Mouse (Mus musculus) heart, embryonic 16.5 days (tissue): ENCODE results near the gene Eva1c. TPM values are rescaled to one million over a fixed set of nuclear protein-coding genes. Genes with fewer than 3 reads are reported as not detected.

Source experiments
- ATAC-seq: fragments of 200-750 bp; cut with Nextera tagmentation; replicated peaks from 2 replicates; pipeline ENCODE4 v1.8.0; 2017; ENCODE audit warnings: moderate number of reproducible peaks; ENCODE audit not compliant: insufficient read depth, low FRiP score; ENCODE audit errors: extremely low read depth
- H3K27ac ChIP-seq: fragments of 300-500 bp; sonication (generic); 2 replicates; pipeline ENCODE4 v1.5.1; 2014; ENCODE audit warnings: mild to moderate bottlenecking, low read length, control low read depth, moderate library complexity
- H3K27me3 ChIP-seq: fragments of 300-500 bp; sonication (generic); 2 replicates; pipeline ENCODE4 v1.6.1; 2014; ENCODE audit warnings: low read length, mixed read lengths; ENCODE audit not compliant: control insufficient read depth, insufficient read depth
- H3K36me3 ChIP-seq: fragments of 300-500 bp; sonication (generic); 2 replicates; pipeline ENCODE4 v1.6.1; 2014; ENCODE audit not compliant: control insufficient read depth, insufficient read depth
- H3K4me1 ChIP-seq: fragments of 300-500 bp; sonication (generic); 2 replicates; pipeline ENCODE4 v1.6.1; 2014; ENCODE audit warnings: low read length, mixed read lengths; ENCODE audit not compliant: control insufficient read depth, insufficient read depth
- H3K4me2 ChIP-seq: fragments of 300-500 bp; sonication (generic); 2 replicates; pipeline ENCODE4 v1.6.1; 2014; ENCODE audit warnings: low read depth, mild to moderate bottlenecking, control low read depth, low read length
- H3K4me3 ChIP-seq: fragments of 300-500 bp; sonication (generic); 2 replicates; pipeline ENCODE4 v1.5.1; 2014; ENCODE audit warnings: mild to moderate bottlenecking, control low read depth, low read length
- H3K9ac ChIP-seq: fragments of 300-500 bp; sonication (generic); 2 replicates; pipeline ENCODE4 v1.6.1; 2014; ENCODE audit warnings: low read length, control low read depth
- H3K9me3 ChIP-seq: fragments of 300-500 bp; sonication (generic); replicated peaks from 2 replicates; pipeline ENCODE4 v1.6.1; 2016; ENCODE audit warnings: low read length; ENCODE audit not compliant: control insufficient read depth
- WGBS: fragments of 180-500 bp; shearing (Covaris S2); extraction: QIAGEN DNeasy Blood & Tissue Kit; methylation state at CpG from one replicate; pipeline ENCODE4 v1.1.7; 2014; 5-methylcytosine and 5-hydroxymethylcytosine counted together
- polyA plus RNA-seq: library from polyadenylated mRNA; unstranded; fragments of >200 nt; fragmentation: Nextera tagmentation; extraction: Ambion mirVana; gene quantifications from 2 replicates; pipeline ENCODE4 v1.2.1, GENCODE M21; 2015

Eva1c gene
- polyA plus RNA-seq, 1 experiment from 2014 or later = 3.3 TPM

GRCm38 (mm10) chr16:90868129-90868528 is 41.6 kb downstream of the Eva1c start:
- no peak overlapping the region for H3K4me2 ChIP-seq
- H3K27ac ChIP-seq = no peak overlapping the region
- H3K4me3 ChIP-seq = no peak overlapping the region
- H3K9me3 ChIP-seq = no peaks in the 10 kb centered on the region
- H3K4me1 ChIP-seq = peaks cover 16% of the 10 kb centered on the region
- 35% methylated on average over 7 of the region's 7 CpGs for WGBS
- H3K9ac ChIP-seq = no peak overlapping the region
- no peak for ATAC-seq
- H3K27me3 ChIP-seq = no peaks in the 10 kb centered on the region
- no peaks in the 10 kb centered on the region for H3K36me3 ChIP-seq

- WGBS = 68% methylated on average over 4 of the region's 4 CpGs
- Histone ChIP-seq H3K4me3 (no peak overlapping the region), H3K4me1 (peaks cover 16% of the 10 kb centered on the region), H3K27ac (no peak overlapping the region), H3K9ac (no peak overlapping the region), H3K4me2 (no peak overlapping the region), H3K9me3 (no peaks in the 10 kb centered on the region), H3K36me3 (no peaks in the 10 kb centered on the region), H3K27me3 (no peaks in the 10 kb centered on the region)
- no peak for ATAC-seq
Measured at GRCm38 (mm10) chr16:90869361-90869760, 42.8 kb downstream of the Eva1c start.

- no peaks in the 10 kb centered on the region for H3K36me3 ChIP-seq
- no peaks in the 10 kb centered on the region for H3K27me3 ChIP-seq
- no peak overlapping the region for H3K4me3 ChIP-seq
- no peak overlapping the region for H3K27ac ChIP-seq
- no peak overlapping the region for H3K9ac ChIP-seq
- WGBS = 62% methylated on average over 8 of the region's 8 CpGs
- ATAC-seq = no peak
- H3K4me1 ChIP-seq = peaks cover 6% of the 10 kb centered on the region; the same call in 1 of the 2 replicates
- H3K4me2 ChIP-seq = no peak overlapping the region
- no peaks in the 10 kb centered on the region for H3K9me3 ChIP-seq
Measured at GRCm38 (mm10) chr16:90872936-90873335, 46.4 kb downstream of the Eva1c start.

- H3K27me3 ChIP-seq = no peaks in the 10 kb centered on the region
- H3K4me3 ChIP-seq = no peak overlapping the region
- no peaks in the 10 kb centered on the region for H3K4me1 ChIP-seq
- no peak overlapping the region for H3K4me2 ChIP-seq
- no peak for ATAC-seq
- WGBS = 61% methylated on average over 5 of the region's 5 CpGs
- H3K27ac ChIP-seq = no peak overlapping the region
- H3K36me3 ChIP-seq = no peaks in the 10 kb centered on the region
- no peaks in the 10 kb centered on the region for H3K9me3 ChIP-seq
- no peak overlapping the region for H3K9ac ChIP-seq
Measured at GRCm38 (mm10) chr16:90874536-90874935, 48.0 kb downstream of the Eva1c start.

- no peaks in the 10 kb centered on the region for H3K27me3 ChIP-seq
- WGBS = 89% methylated on average over 3 of the region's 3 CpGs
- H3K36me3 ChIP-seq = no peaks in the 10 kb centered on the region
- no peak overlapping the region for H3K4me3 ChIP-seq
- H3K9ac ChIP-seq = no peak overlapping the region
- H3K27ac ChIP-seq = no peak overlapping the region
- no peak for ATAC-seq
- peaks cover 7% of the 10 kb centered on the region for H3K4me1 ChIP-seq
- H3K4me2 ChIP-seq = no peak overlapping the region
- H3K9me3 ChIP-seq = no peaks in the 10 kb centered on the region
Measured at GRCm38 (mm10) chr16:90878135-90878860, 51.8 kb downstream of the Eva1c start.

- H3K9me3 ChIP-seq = no peaks in the 10 kb centered on the region
- ATAC-seq = peak; percentile 75
- WGBS = 33% methylated on average over 8 of the region's 8 CpGs
- H3K9ac ChIP-seq = no peak overlapping the region
- H3K36me3 ChIP-seq = no peaks in the 10 kb centered on the region
- H3K27ac ChIP-seq = 0 out of 2 replicates have a peak overlapping the region, but pooled peaks have one; percentile 30
- peaks cover 13% of the 10 kb centered on the region for H3K4me1 ChIP-seq
- no peak overlapping the region for H3K4me2 ChIP-seq
- no peak overlapping the region for H3K4me3 ChIP-seq
- no peaks in the 10 kb centered on the region for H3K27me3 ChIP-seq
Measured at GRCm38 (mm10) chr16:90882501-90882977, 56.0 kb downstream of the Eva1c start.

- H3K4me3 ChIP-seq = no peak overlapping the region
- no peak overlapping the region for H3K4me2 ChIP-seq
- ATAC-seq = no peak
- H3K36me3 ChIP-seq = no peaks in the 10 kb centered on the region
- 67% methylated on average over 2 of the region's 2 CpGs for WGBS
- H3K4me1 ChIP-seq = peaks cover 13% of the 10 kb centered on the region
- peak overlapping the region; percentile 51 for H3K27ac ChIP-seq
- H3K9me3 ChIP-seq = 0 out of 2 replicates have a peak, but pooled peaks cover 2% of the 10 kb centered on the region
- H3K9ac ChIP-seq = no peak overlapping the region
- H3K27me3 ChIP-seq = no peaks in the 10 kb centered on the region
Measured at GRCm38 (mm10) chr16:90885351-90885750, 58.8 kb downstream of the Eva1c start.

GRCm38 (mm10) chr16:90885781-90886565 is 59.5 kb downstream of the Eva1c start:
- 46% methylated on average over 9 of the region's 9 CpGs for WGBS
- no peak for ATAC-seq
- H3K27ac ChIP-seq = peak overlapping the region; percentile 51
- no peaks in the 10 kb centered on the region for H3K36me3 ChIP-seq
- H3K4me1 ChIP-seq = peaks cover 15% of the 10 kb centered on the region
- no peak overlapping the region for H3K9ac ChIP-seq
- no peak overlapping the region for H3K4me2 ChIP-seq
- no peak overlapping the region for H3K4me3 ChIP-seq
- 0 out of 2 replicates have a peak, but pooled peaks cover 2% of the 10 kb centered on the region for H3K9me3 ChIP-seq
- H3K27me3 ChIP-seq = no peaks in the 10 kb centered on the region

- H3K9ac ChIP-seq = no peak overlapping the region
- ATAC-seq = no peak
- 0 out of 2 replicates have a peak, but pooled peaks cover 2% of the 10 kb centered on the region for H3K9me3 ChIP-seq
- H3K27me3 ChIP-seq = no peaks in the 10 kb centered on the region
- no peak overlapping the region for H3K4me3 ChIP-seq
- no peak overlapping the region for H3K4me2 ChIP-seq
- H3K36me3 ChIP-seq = no peaks in the 10 kb centered on the region
- WGBS = 86% methylated on average over 9 of the region's 9 CpGs
- peaks cover 16% of the 10 kb centered on the region for H3K4me1 ChIP-seq
- H3K27ac ChIP-seq = no peak overlapping the region
Measured at GRCm38 (mm10) chr16:90890683-90891082, 64.2 kb downstream of the Eva1c start.
